Mouse (Mus musculus) megakaryocyte, embryonic 14.5 days (primary cell): ENCODE measurements around the gene Ifit2. TPM values are rescaled to one million over a fixed set of nuclear protein-coding genes. Genes with fewer than 3 reads are reported as not detected.

Experiments used
- H3K27me3 ChIP-seq: replicated peaks from 2 replicates; pipeline ENCODE3; 2012; ENCODE audit warnings: inconsistent platforms
- H3K36me3 ChIP-seq: replicated peaks from 2 replicates; pipeline ENCODE3; 2012; ENCODE audit warnings: low read length, inconsistent platforms, mixed read lengths
- H3K4me1 ChIP-seq: 2 replicates; pipeline ENCODE4 v1.6.1; 2012; ENCODE audit warnings: inconsistent platforms
- H3K4me3 ChIP-seq: replicated peaks from 2 replicates; pipeline ENCODE3; 2012; ENCODE audit warnings: moderate library complexity, mild to moderate bottlenecking, inconsistent platforms
- H3K9me3 ChIP-seq: 2 replicates; pipeline ENCODE4 v1.6.1; 2012; ENCODE audit warnings: inconsistent platforms
- FLI1 ChIP-seq: IDR thresholded peaks from 2 replicates; pipeline ENCODE4 v1.6.1; 2012; ENCODE audit warnings: low read length, inconsistent platforms, mixed read lengths
- GATA1 ChIP-seq: IDR thresholded peaks from 3 replicates; pipeline ENCODE4 v1.6.1; 2012; ENCODE audit warnings: mixed read lengths, low read length, inconsistent platforms, borderline replicate concordance
- polyA plus RNA-seq: library from polyadenylated mRNA; stranded (reverse); fragments of >175 nt; gene quantifications from 2 replicates; pipeline ENCODE4 v1.2.3, GENCODE M21; 2012; ENCODE audit warnings: low replicate concordance; ENCODE audit not compliant: insufficient read depth

Ifit2 gene
- polyA plus RNA-seq, 1 experiment: 0.25 TPM

- TF ChIP-seq GATA1 (no peak), FLI1 (no peak)
- H3K27me3 ChIP-seq: no peaks in the 10 kb centered on the region
- peaks cover 25% of the 10 kb centered on the region for H3K36me3 ChIP-seq
- peaks cover 56% of the 10 kb centered on the region for H3K4me1 ChIP-seq
- no peak overlapping the region for H3K4me3 ChIP-seq
- H3K9me3 ChIP-seq: no peaks in the 10 kb centered on the region
Observed at GRCm38 (mm10) chr19:34519646-34520045, 30.8 kb upstream of the Ifit2 start.

GRCm38 (mm10) chr19:34520051-34520450 lies 30.4 kb upstream of the Ifit2 start:
- Histone ChIP-seq H3K4me3 (no peak overlapping the region), H3K27me3 (no peaks in the 10 kb centered on the region), H3K4me1 (peaks cover 59% of the 10 kb centered on the region), H3K36me3 (peaks cover 25% of the 10 kb centered on the region), H3K9me3 (no peaks in the 10 kb centered on the region)
- TF ChIP-seq FLI1: no peak
- no peak for TF ChIP-seq GATA1

GRCm38 (mm10) chr19:34521361-34521760 lies 29.1 kb upstream of the Ifit2 start:
- Histone ChIP-seq H3K27me3 (no peaks in the 10 kb centered on the region), H3K9me3 (no peaks in the 10 kb centered on the region), H3K36me3 (peaks cover 25% of the 10 kb centered on the region), H3K4me3 (no peak overlapping the region), H3K4me1 (peaks cover 55% of the 10 kb centered on the region)
- TF ChIP-seq FLI1: no peak
- TF ChIP-seq GATA1: no peak

- Histone ChIP-seq H3K4me1 (peaks cover 54% of the 10 kb centered on the region), H3K27me3 (no peaks in the 10 kb centered on the region), H3K4me3 (peak overlapping the region; percentile 80), H3K9me3 (no peaks in the 10 kb centered on the region), H3K36me3 (peaks cover 25% of the 10 kb centered on the region)
- no peak for TF ChIP-seq GATA1
Observed at GRCm38 (mm10) chr19:34521978-34522377, 28.5 kb upstream of the Ifit2 start.

GRCm38 (mm10) chr19:34523106-34523725 lies 27.3 kb upstream of the Ifit2 start:
- H3K4me3 ChIP-seq: no peak overlapping the region
- H3K4me1 ChIP-seq: peaks cover 60% of the 10 kb centered on the region
- no peaks in the 10 kb centered on the region for H3K9me3 ChIP-seq
- no peaks in the 10 kb centered on the region for H3K27me3 ChIP-seq
- TF ChIP-seq FLI1 (no peak), GATA1 (no peak)
- peaks cover 18% of the 10 kb centered on the region for H3K36me3 ChIP-seq

DNA sequence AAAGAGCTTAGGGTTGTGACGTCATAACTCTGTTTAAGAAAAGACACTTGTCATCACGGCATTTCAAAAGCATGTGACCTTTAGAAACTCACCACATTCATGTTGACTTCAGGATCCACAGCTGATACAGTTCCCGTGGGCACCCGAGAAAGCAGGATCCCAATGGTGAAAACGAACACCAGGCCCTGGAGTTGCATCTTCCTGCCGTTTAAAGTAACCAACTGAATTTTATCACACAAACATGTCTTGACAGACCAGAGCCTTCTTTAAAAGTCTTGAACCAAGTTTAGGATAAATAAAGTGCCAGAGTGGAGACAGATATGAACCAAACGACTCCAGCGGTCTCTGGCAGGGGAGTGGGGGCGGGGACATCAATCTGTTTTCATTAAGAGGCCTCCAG lies 25.8 kb upstream of the Ifit2 start:
- Histone ChIP-seq H3K27me3 (no peaks in the 10 kb centered on the region), H3K4me3 (no peak overlapping the region), H3K9me3 (no peaks in the 10 kb centered on the region), H3K4me1 (peaks cover 53% of the 10 kb centered on the region), H3K36me3 (peaks cover 9% of the 10 kb centered on the region)
- TF ChIP-seq FLI1 (no peak), GATA1 (no peak)

DNA sequence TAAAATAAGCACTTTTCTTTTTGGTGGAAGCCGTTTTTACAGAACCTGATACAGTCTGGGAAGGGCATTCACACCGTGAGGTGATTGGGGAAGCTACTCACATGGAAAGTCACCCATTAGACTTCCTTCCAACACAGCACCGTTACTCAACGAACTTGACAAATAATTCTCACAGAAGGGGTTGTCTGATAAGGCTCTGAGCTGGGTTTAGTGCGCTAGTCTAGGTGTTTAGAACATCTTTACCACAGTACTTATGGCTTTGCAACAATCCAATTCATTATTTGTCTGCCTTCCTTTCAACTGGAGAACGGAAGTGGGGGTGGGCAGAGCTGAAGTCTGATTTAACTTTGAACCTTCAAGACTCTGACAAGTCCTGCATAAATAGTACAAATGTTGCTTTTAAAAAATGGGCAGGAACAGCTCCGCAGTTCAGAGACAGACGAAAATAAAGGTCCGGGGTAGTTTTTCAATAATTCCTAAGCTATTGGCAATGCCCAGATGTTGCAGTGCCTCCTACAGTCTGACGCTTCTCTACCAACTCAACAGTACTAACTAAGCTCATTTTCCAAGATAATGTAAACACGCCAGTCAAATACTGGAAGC lies 24.1 kb upstream of the Ifit2 start:
- Histone ChIP-seq H3K4me3 (peak overlapping the region; percentile 97), H3K36me3 (peaks cover 5% of the 10 kb centered on the region), H3K9me3 (no peaks in the 10 kb centered on the region), H3K4me1 (peaks cover 35% of the 10 kb centered on the region), H3K27me3 (no peaks in the 10 kb centered on the region)
- TF ChIP-seq GATA1 (no peak), FLI1 (no peak)

GRCm38 (mm10) chr19:34526941-34527682 lies 23.4 kb upstream of the Ifit2 start, which contains the start of gene Lipa:
Gene Lipa, minus strand, starts transcription at chr19:34527474.
- Histone ChIP-seq H3K9me3 (no peaks in the 10 kb centered on the region), H3K4me1 (peaks cover 28% of the 10 kb centered on the region), H3K36me3 (peaks cover 5% of the 10 kb centered on the region), H3K27me3 (no peaks in the 10 kb centered on the region), H3K4me3 (peak within 1 kb of the TSS; percentile 97)
- TF ChIP-seq GATA1 (no peak), FLI1 (no peak)

DNA sequence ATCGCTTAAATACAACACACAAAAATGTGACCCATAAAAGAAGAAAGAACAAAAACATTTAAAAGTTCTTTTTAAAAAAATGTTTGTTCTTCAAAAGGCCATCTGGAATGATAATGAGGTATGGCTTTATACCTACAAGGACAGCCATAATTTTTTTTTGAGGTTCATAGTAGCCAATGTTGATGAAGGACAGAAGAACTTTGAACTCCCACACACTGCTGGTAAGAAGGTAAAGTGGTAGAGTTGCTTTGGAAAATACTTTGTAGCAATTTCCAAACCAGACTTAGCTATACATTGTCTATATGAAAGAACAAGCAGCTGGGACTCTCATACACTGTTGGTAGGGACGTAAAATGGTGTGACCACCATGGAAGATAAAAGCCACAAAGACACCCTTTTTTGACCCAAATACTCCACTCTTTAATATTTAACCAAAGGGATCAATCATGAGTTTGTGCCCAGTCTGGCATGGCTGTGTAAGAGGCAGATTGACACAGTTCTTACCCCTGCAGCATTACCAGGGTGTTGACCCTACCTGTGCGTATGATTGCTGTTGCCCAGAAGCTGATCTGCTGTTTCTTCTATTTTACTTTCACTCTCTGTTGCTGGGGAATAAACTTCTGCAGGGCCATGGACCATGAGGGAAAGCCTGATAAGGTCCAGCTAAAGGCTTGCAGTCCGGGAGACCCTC lies 18.3 kb upstream of the Ifit2 start:
- no peaks in the 10 kb centered on the region for H3K27me3 ChIP-seq
- no peak overlapping the region for H3K4me3 ChIP-seq
- 0 out of 2 replicates have a peak, but pooled peaks cover 3% of the 10 kb centered on the region for H3K9me3 ChIP-seq
- no peaks in the 10 kb centered on the region for H3K36me3 ChIP-seq
- TF ChIP-seq GATA1: no peak
- TF ChIP-seq FLI1: no peak
- peaks cover 7% of the 10 kb centered on the region for H3K4me1 ChIP-seq
